Mouse (Mus musculus) heart, adult 2 months (tissue): Measurements from ENCODE around the gene Rnf207.

Experiments used
- CTCF ChIP-seq: fragments of 200-600 bp; IDR thresholded peaks from 2 replicates; pipeline ENCODE4 v1.8.1; 2022; ENCODE audit warnings: antibody characterized with exemption, mild to moderate bottlenecking, moderate library complexity
- EP300 ChIP-seq: fragments of 200-500 bp; IDR thresholded peaks from 2 replicates; pipeline ENCODE4 v1.6.1; 2011; ENCODE audit warnings: low read depth, low read length, control low read depth; ENCODE audit not compliant: insufficient read depth
- POLR2A ChIP-seq: fragments of 200-500 bp; IDR thresholded peaks from 2 replicates; pipeline ENCODE4 v1.6.1; 2011; ENCODE audit warnings: mild to moderate bottlenecking, low read depth, low read length, control low read depth; ENCODE audit not compliant: insufficient read depth

GRCm38 (mm10) chr4:152313211-152313632 lies 5.6 kb downstream of the Rnf207 start:
- TF ChIP-seq CTCF = no peak
- no peak for TF ChIP-seq POLR2A
- TF ChIP-seq EP300 = no peak
